9 mouse cellular contexts compared by ENCODE assay signal in the genomic region with DNA sequence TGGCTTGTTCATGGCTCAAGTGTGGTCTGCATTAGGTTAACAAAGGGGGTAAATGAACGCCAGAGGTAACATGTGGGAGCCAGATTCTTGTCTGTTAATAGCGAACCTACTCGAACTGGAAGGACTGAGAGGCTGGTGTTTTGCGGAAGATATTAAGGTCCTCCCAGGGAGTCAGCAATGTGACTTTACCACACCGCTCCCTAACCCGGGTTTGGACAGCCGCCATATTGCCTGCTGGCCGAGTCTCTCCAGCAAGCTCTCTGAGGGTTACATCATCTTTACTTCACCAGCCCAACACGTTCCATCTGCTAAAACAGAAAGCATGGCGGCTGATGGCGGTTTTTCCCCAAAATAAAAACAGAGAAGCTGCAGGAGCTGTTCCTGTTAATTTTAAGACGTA. TPM values are rescaled to one million over a fixed set of nuclear protein-coding genes. Genes with fewer than 3 reads are reported as not detected.
DNase-seq lines count a peak whose midpoint lies in the region; TF ChIP-seq lines count a peak whose summit lies in the region.
"Had no signal": no experiment of that assay in that cellular context is flagged by ENCODE, and none has a peak within 500 bp of the region (broad histone marks: within the 10 kb centered on the region; RNA-seq: fewer than 3 reads in every experiment).

No protein-coding gene starts in this region.

- H3K27ac ChIP-seq in heart, embryonic 10.5 days: no peak overlapping the region
- H3K27ac ChIP-seq in hindbrain, embryonic 10.5 days: no peak overlapping the region
- H3K27ac ChIP-seq in left cerebral cortex, adult 2 months: no peak overlapping the region
- H3K27ac ChIP-seq: embryonic facial prominence, embryonic 12.5 days had no signal

- no peaks in the 10 kb centered on the region for H3K9me3 ChIP-seq in heart, embryonic 10.5 days
- H3K9me3 ChIP-seq in hindbrain, embryonic 10.5 days: no peaks in the 10 kb centered on the region
- H3K9me3 ChIP-seq: embryonic facial prominence, embryonic 12.5 days had no signal

- peak; percentile 98 for DNase-seq in heart, adult 11 months
- no peak for DNase-seq in heart, embryonic 10.5 days (ENCODE audit: low spot score)
- peak; percentile 84 for DNase-seq in NIH3T3 (ENCODE audit: low read depth)
- peak; percentile 81 for DNase-seq in fibroblast of lung, adult 2 months (ENCODE audit: low read depth)
- DNase-seq in layer of hippocampus, postnatal 10 days (ENCODE audit: low spot score in 2 of 2): peak; percentile 34 to 49
- no peak for DNase-seq in hindbrain, embryonic 10.5 days (ENCODE audit: low spot score)
- DNase-seq in embryo, embryonic 9.5 days (ENCODE audit: extremely low spot score): no peak
- DNase-seq in left cerebral cortex, adult 2 months (ENCODE audit: extremely low spot score in 1 of 2, low spot score in 2 of 2): no peak

- H3K4me1 ChIP-seq in heart, embryonic 10.5 days: no peaks in the 10 kb centered on the region
- peaks cover 7% of the 10 kb centered on the region for H3K4me1 ChIP-seq in hindbrain, embryonic 10.5 days (replicated peaks)
- H3K4me1 ChIP-seq: embryonic facial prominence, embryonic 12.5 days had no signal

- peaks cover 67% of the 10 kb centered on the region for H3K36me3 ChIP-seq in heart, embryonic 10.5 days
- H3K36me3 ChIP-seq in hindbrain, embryonic 10.5 days: peaks cover 72% of the 10 kb centered on the region

- TF ChIP-seq CTCF in left cerebral cortex, adult 2 months (IDR thresholded peaks at IDR 0.05): no peak

- H3K27me3 ChIP-seq in heart, embryonic 10.5 days (ENCODE audit: insufficient read depth, poor library complexity, severe bottlenecking): no peaks in the 10 kb centered on the region
- no peaks in the 10 kb centered on the region for H3K27me3 ChIP-seq in hindbrain, embryonic 10.5 days (ENCODE audit: insufficient read depth, poor library complexity, severe bottlenecking)
- H3K27me3 ChIP-seq: embryonic facial prominence, embryonic 12.5 days had no signal

- no peak overlapping the region for H3K4me3 ChIP-seq in heart, embryonic 10.5 days
- H3K4me3 ChIP-seq in hindbrain, embryonic 10.5 days: no peak overlapping the region
- no peak overlapping the region for H3K4me3 ChIP-seq in left cerebral cortex, adult 2 months
- H3K4me3 ChIP-seq: embryonic facial prominence, embryonic 12.5 days had no signal

- intact Hi-C loops in left cerebral cortex, adult 2 months (cut with DNase I): no loop called here

- WGBS in heart, embryonic 10.5 days: 94% methylated on average over 12 of the region's 12 CpGs
- 94% methylated on average over 12 of the region's 12 CpGs for WGBS in hindbrain, embryonic 10.5 days

RNA-seq across cellular contexts. Expression of gene Pkd2, which starts 6.5 kb away (rescaled TPM):
- 6.7 and 10.6 TPM in 2 replicates for polyA plus RNA-seq in heart, embryonic 10.5 days (2016; fragmentation: Nextera tagmentation; extraction: Ambion mirVana)
- 10 to 100 TPM; 29.8 to 32.3 TPM for total RNA-seq in layer of hippocampus, postnatal 10 days (2021)
- polyA plus RNA-seq in hindbrain, embryonic 10.5 days (2016; fragmentation: Nextera tagmentation; extraction: Ambion mirVana): 7.7 and 8.0 TPM in 2 replicates
- total RNA-seq in left cerebral cortex, adult 2 months (2021): 10 to 100 TPM; 26.9 to 29.6 TPM

RNA-seq across cellular contexts. Expression of gene Spp1, which starts 30.8 kb away (rescaled TPM):
- 2.1 and 2.2 TPM in 2 replicates for polyA plus RNA-seq in heart, embryonic 10.5 days (2016; fragmentation: Nextera tagmentation; extraction: Ambion mirVana)
- total RNA-seq in layer of hippocampus, postnatal 10 days (2021): 1 to 10 TPM; 3.3 to 3.5 TPM
- 11.4 and 15.7 TPM in 2 replicates for polyA plus RNA-seq in hindbrain, embryonic 10.5 days (2016; fragmentation: Nextera tagmentation; extraction: Ambion mirVana)
- total RNA-seq in left cerebral cortex, adult 2 months (2021): 10 to 100 TPM; 10.1 to 12.9 TPM

RNA-seq across cellular contexts. Expression of gene BC005561, which starts 42.4 kb away (rescaled TPM):
- 7.1 and 11.5 TPM in 2 replicates for polyA plus RNA-seq in heart, embryonic 10.5 days (2016; fragmentation: Nextera tagmentation; extraction: Ambion mirVana)
- 10 to 100 TPM; 13.2 to 14.9 TPM for total RNA-seq in layer of hippocampus, postnatal 10 days (2021)
- polyA plus RNA-seq in hindbrain, embryonic 10.5 days (2016; fragmentation: Nextera tagmentation; extraction: Ambion mirVana): 11.9 and 13.0 TPM in 2 replicates
- total RNA-seq in left cerebral cortex, adult 2 months (2021): 10 to 100 TPM; 15.3 to 16.5 TPM

Comparison
In these comparisons a context has a peak if more than half of its experiments do, and no peak if none do; other contexts are left out.
1. DNase-seq: peak in heart, adult 11 months (single experiment), NIH3T3 (single experiment), fibroblast of lung, adult 2 months (single experiment) and layer of hippocampus, postnatal 10 days (2 of 2); none in heart, embryonic 10.5 days (single experiment), hindbrain, embryonic 10.5 days (single experiment), embryo, embryonic 9.5 days (single experiment) and left cerebral cortex, adult 2 months (0 of 2).